Comparison of ENCODE assay signal across 8 mouse cellular contexts in genomic region chr7:29212199-29212765, GRCm38 (mm10). TPM values are rescaled to one million over a fixed set of nuclear protein-coding genes. Genes with fewer than 3 reads are reported as not detected.
A peak's percentile ranks its signal among the peaks of the same experiment; 100 is the strongest.
DNase-seq lines count a peak whose midpoint lies in the region; ATAC-seq and TF ChIP-seq lines count a peak whose summit lies in the region.

No protein-coding gene starts in this region.

- 8% methylated on average over 26 of the region's 26 CpGs for WGBS in forebrain, embryonic 10.5 days
- WGBS in forebrain, embryonic 16.5 days = 17% methylated on average over 26 of the region's 26 CpGs
- WGBS in hindbrain, postnatal 0 days = 15% methylated on average over 26 of the region's 26 CpGs
- WGBS in lung, postnatal 0 days = 21% methylated on average over 26 of the region's 26 CpGs

- no peak overlapping the region; the same call in 1 of the 2 replicates for H3K4me2 ChIP-seq in forebrain, embryonic 16.5 days (ENCODE audit: low read length)
- peak overlapping the region; percentile 53; the same call in 1 of the 2 replicates for H3K4me2 ChIP-seq in hindbrain, postnatal 0 days (ENCODE audit: low read depth, low read length)
- H3K4me2 ChIP-seq in lung, postnatal 0 days (replicated peaks; ENCODE audit: low read depth, low read length) = peak overlapping the region; percentile 49

- peaks cover 26% of the 10 kb centered on the region for H3K4me1 ChIP-seq in forebrain, embryonic 10.5 days
- H3K4me1 ChIP-seq in forebrain, embryonic 16.5 days (replicated peaks; ENCODE audit: control insufficient read depth, insufficient read depth, low read length) = peaks cover 6% of the 10 kb centered on the region; the same call in 1 of the 2 replicates
- peaks cover 6% of the 10 kb centered on the region; the same call in 1 of the 2 replicates for H3K4me1 ChIP-seq in bone marrow macrophage, adult 2 months (ENCODE audit: control insufficient read depth, insufficient read depth, low read length)
- no peaks in the 10 kb centered on the region for H3K4me1 ChIP-seq in hindbrain, postnatal 0 days (ENCODE audit: insufficient read depth, low read length)
- H3K4me1 ChIP-seq in lung, postnatal 0 days (ENCODE audit: insufficient read depth, low read depth, low read length) = no peaks in the 10 kb centered on the region

- no peak overlapping the region for H3K9ac ChIP-seq in forebrain, embryonic 16.5 days (replicated peaks; ENCODE audit: low read depth, low read length)
- no peak overlapping the region for H3K9ac ChIP-seq in hindbrain, postnatal 0 days (replicated peaks; ENCODE audit: low read length)
- peak overlapping the region; percentile 32; the same call in 1 of the 2 replicates for H3K9ac ChIP-seq in lung, postnatal 0 days (replicated peaks; ENCODE audit: low read depth)

- H3K9me3 ChIP-seq in forebrain, embryonic 10.5 days = peaks cover 12% of the 10 kb centered on the region; the same call in 1 of the 2 replicates
- no peaks in the 10 kb centered on the region for H3K9me3 ChIP-seq in forebrain, embryonic 16.5 days (ENCODE audit: control insufficient read depth, low read length)
- H3K9me3 ChIP-seq in hindbrain, postnatal 0 days (ENCODE audit: low read length) = no peaks in the 10 kb centered on the region
- H3K9me3 ChIP-seq in lung, postnatal 0 days (ENCODE audit: low read length) = no peaks in the 10 kb centered on the region

- no peak for TF ChIP-seq POLR2A in bone marrow macrophage, adult 2 months (IDR thresholded peaks at IDR 0.05; ENCODE audit: borderline replicate concordance, low read depth, low read length)

- no peak for TF ChIP-seq EP300 in lung, postnatal 0 days (IDR thresholded peaks at IDR 0.05)

- no peaks in the 10 kb centered on the region for H3K36me3 ChIP-seq in forebrain, embryonic 10.5 days (replicated peaks)
- H3K36me3 ChIP-seq in forebrain, embryonic 16.5 days (ENCODE audit: control insufficient read depth, insufficient read depth) = no peaks in the 10 kb centered on the region
- H3K36me3 ChIP-seq in hindbrain, postnatal 0 days (ENCODE audit: insufficient read depth, low read length) = no peaks in the 10 kb centered on the region
- H3K36me3 ChIP-seq in lung, postnatal 0 days (ENCODE audit: insufficient read depth, low read length) = no peaks in the 10 kb centered on the region

- no peak for ATAC-seq in forebrain, embryonic 16.5 days
- no peak for ATAC-seq in hindbrain, postnatal 0 days
- no peak for ATAC-seq in lung, postnatal 0 days

- no peak overlapping the region for H3K27ac ChIP-seq in forebrain, embryonic 10.5 days
- no peak overlapping the region for H3K27ac ChIP-seq in forebrain, embryonic 16.5 days (ENCODE audit: low read length)
- H3K27ac ChIP-seq in bone marrow macrophage, adult 2 months (ENCODE audit: insufficient read depth, low read depth, low read length) = peak overlapping the region; percentile 73
- 0 out of 2 replicates have a peak overlapping the region, but pooled peaks have one; percentile 41 for H3K27ac ChIP-seq in hindbrain, postnatal 0 days
- peak overlapping the region; percentile 88 for H3K27ac ChIP-seq in lung, postnatal 0 days (ENCODE audit: low read length)

- peak overlapping the region; percentile 49 for H3K4me3 ChIP-seq in forebrain, embryonic 10.5 days
- H3K4me3 ChIP-seq in forebrain, embryonic 16.5 days (replicated peaks; ENCODE audit: low read length) = no peak overlapping the region
- H3K4me3 ChIP-seq in bone marrow macrophage, adult 2 months (ENCODE audit: insufficient read depth, low read length) = peak overlapping the region; percentile 48
- peak overlapping the region; percentile 38; the same call in 1 of the 2 replicates for H3K4me3 ChIP-seq in hindbrain, postnatal 0 days (ENCODE audit: low read length)
- H3K4me3 ChIP-seq in lung, postnatal 0 days (ENCODE audit: low read depth, low read length) = peak overlapping the region; percentile 27

- H3K27me3 ChIP-seq in forebrain, embryonic 10.5 days (ENCODE audit: poor library complexity, severe bottlenecking) = peaks cover 24% of the 10 kb centered on the region
- 0 out of 2 replicates have a peak, but pooled peaks cover 11% of the 10 kb centered on the region for H3K27me3 ChIP-seq in forebrain, embryonic 16.5 days (replicated peaks; ENCODE audit: control insufficient read depth, insufficient read depth, low read length)
- no peaks in the 10 kb centered on the region for H3K27me3 ChIP-seq in hindbrain, postnatal 0 days (ENCODE audit: insufficient read depth, low read length)
- H3K27me3 ChIP-seq in lung, postnatal 0 days (replicated peaks; ENCODE audit: insufficient read depth, low read length) = no peaks in the 10 kb centered on the region

- TF ChIP-seq CTCF in bone marrow macrophage, adult 2 months (IDR thresholded peaks at IDR 0.05; ENCODE audit: low read depth, low read length) = no peak
- TF ChIP-seq CTCF in hindbrain, postnatal 0 days (IDR thresholded peaks at IDR 0.05; ENCODE audit: low read depth) = no peak
- TF ChIP-seq CTCF in lung, postnatal 0 days (IDR thresholded peaks at IDR 0.05) = no peak

- peak; percentile 21 for DNase-seq in forebrain, embryonic 10.5 days (ENCODE audit: extremely low spot score, low spot score)
- DNase-seq in hindbrain, postnatal 0 days (ENCODE audit: low spot score) = peak; percentile 15
- DNase-seq in lung, postnatal 0 days (ENCODE audit: low spot score) = peak; percentile 58
- peak; percentile 88 for DNase-seq in testis, postnatal 14 days (ENCODE audit: low spot score)
- no peak for DNase-seq in frontal cortex, adult 2 months (ENCODE audit: extremely low spot score in 1 of 2, low spot score in 1 of 2)
- no peak for DNase-seq in right cerebral cortex, adult 18-20 months

RNA-seq across cellular contexts. Expression of gene Catsperg1, which starts 1.6 kb away (rescaled TPM):
- polyA plus RNA-seq in forebrain, embryonic 10.5 days (2016; fragmentation: Nextera tagmentation; extraction: Ambion mirVana) = 0.33 and 0.38 TPM in 2 replicates
- polyA plus RNA-seq in forebrain, embryonic 16.5 days (2015; fragmentation: Nextera tagmentation; extraction: Ambion mirVana) = 1.3 and 2.5 TPM in 2 replicates
- polyA plus RNA-seq in bone marrow macrophage, adult 2 months (2012; ENCODE audit: insufficient read depth, insufficient read length, missing spikeins) = 4.0 and 4.5 TPM in 2 replicates
- 1.8 and 2.4 TPM in 2 replicates for total RNA-seq in hindbrain, postnatal 0 days (2014; rRNA removed)
- 0.95 and 1.9 TPM in 2 replicates for polyA plus RNA-seq in hindbrain, postnatal 0 days (2015; fragmentation: Nextera tagmentation; extraction: Ambion mirVana)
- 0.81 and 1.00 TPM in 2 replicates for polyA plus RNA-seq in lung, postnatal 0 days (2015; fragmentation: Nextera tagmentation; extraction: Ambion mirVana)
- 4.9 and 6.2 TPM in 2 replicates for polyA plus RNA-seq in frontal cortex, adult 2 months (2012; rRNA removed)

RNA-seq across cellular contexts. Expression of gene Kcnk6, which starts 20.0 kb away (rescaled TPM):
- polyA plus RNA-seq in forebrain, embryonic 10.5 days (2016; fragmentation: Nextera tagmentation; extraction: Ambion mirVana) = 0.64 and 0.79 TPM in 2 replicates
- polyA plus RNA-seq in forebrain, embryonic 16.5 days (2015; fragmentation: Nextera tagmentation; extraction: Ambion mirVana) = 0.61 and 1.1 TPM in 2 replicates
- 32.3 and 39.1 TPM in 2 replicates for polyA plus RNA-seq in bone marrow macrophage, adult 2 months (2012; ENCODE audit: insufficient read depth, insufficient read length, missing spikeins)
- 5.2 and 6.1 TPM in 2 replicates for total RNA-seq in hindbrain, postnatal 0 days (2014; rRNA removed)
- 0.92 and 1.5 TPM in 2 replicates for polyA plus RNA-seq in hindbrain, postnatal 0 days (2015; fragmentation: Nextera tagmentation; extraction: Ambion mirVana)
- 2.2 and 2.4 TPM in 2 replicates for polyA plus RNA-seq in lung, postnatal 0 days (2015; fragmentation: Nextera tagmentation; extraction: Ambion mirVana)
- polyA plus RNA-seq in frontal cortex, adult 2 months (2012; rRNA removed) = 2.5 TPM in 2 replicates

RNA-seq across cellular contexts. Expression of gene Yif1b, which starts 25.8 kb away (rescaled TPM):
- polyA plus RNA-seq in forebrain, embryonic 10.5 days (2016; fragmentation: Nextera tagmentation; extraction: Ambion mirVana) = 103 and 108 TPM in 2 replicates
- polyA plus RNA-seq in forebrain, embryonic 16.5 days (2015; fragmentation: Nextera tagmentation; extraction: Ambion mirVana) = 76.3 and 81.0 TPM in 2 replicates
- 29.7 and 33.8 TPM in 2 replicates for polyA plus RNA-seq in bone marrow macrophage, adult 2 months (2012; ENCODE audit: insufficient read depth, insufficient read length, missing spikeins)
- 125 and 131 TPM in 2 replicates for total RNA-seq in hindbrain, postnatal 0 days (2014; rRNA removed)
- polyA plus RNA-seq in hindbrain, postnatal 0 days (2015; fragmentation: Nextera tagmentation; extraction: Ambion mirVana) = 122 and 130 TPM in 2 replicates
- 93.9 and 96.2 TPM in 2 replicates for polyA plus RNA-seq in lung, postnatal 0 days (2015; fragmentation: Nextera tagmentation; extraction: Ambion mirVana)
- polyA plus RNA-seq in frontal cortex, adult 2 months (2012; rRNA removed) = 61.8 and 66.5 TPM in 2 replicates

RNA-seq across cellular contexts. Expression of gene Psmd8, which starts 31.8 kb away (rescaled TPM):
- 290 and 304 TPM in 2 replicates for polyA plus RNA-seq in forebrain, embryonic 10.5 days (2016; fragmentation: Nextera tagmentation; extraction: Ambion mirVana)
- polyA plus RNA-seq in forebrain, embryonic 16.5 days (2015; fragmentation: Nextera tagmentation; extraction: Ambion mirVana) = 267 and 277 TPM in 2 replicates
- 207 and 217 TPM in 2 replicates for polyA plus RNA-seq in bone marrow macrophage, adult 2 months (2012; ENCODE audit: insufficient read depth, insufficient read length, missing spikeins)
- 320 and 323 TPM in 2 replicates for total RNA-seq in hindbrain, postnatal 0 days (2014; rRNA removed)
- 285 and 286 TPM in 2 replicates for polyA plus RNA-seq in hindbrain, postnatal 0 days (2015; fragmentation: Nextera tagmentation; extraction: Ambion mirVana)
- polyA plus RNA-seq in lung, postnatal 0 days (2015; fragmentation: Nextera tagmentation; extraction: Ambion mirVana) = 234 and 250 TPM in 2 replicates
- 197 and 217 TPM in 2 replicates for polyA plus RNA-seq in frontal cortex, adult 2 months (2012; rRNA removed)

RNA-seq across cellular contexts. Expression of gene 2200002D01Rik, which starts 36.0 kb away (rescaled TPM):
- polyA plus RNA-seq in forebrain, embryonic 10.5 days (2016; fragmentation: Nextera tagmentation; extraction: Ambion mirVana) = 2.9 and 4.1 TPM in 2 replicates
- polyA plus RNA-seq in forebrain, embryonic 16.5 days (2015; fragmentation: Nextera tagmentation; extraction: Ambion mirVana) = 0.65 and 1.5 TPM in 2 replicates
- polyA plus RNA-seq in bone marrow macrophage, adult 2 months (2012; ENCODE audit: insufficient read depth, insufficient read length, missing spikeins) = 1.9 TPM in 1 of 2 replicates, not detected in the other
- not detected in 2 replicates for total RNA-seq in hindbrain, postnatal 0 days (2014; rRNA removed)
- 0.91 and 1.4 TPM in 2 replicates for polyA plus RNA-seq in hindbrain, postnatal 0 days (2015; fragmentation: Nextera tagmentation; extraction: Ambion mirVana)
- 123 and 134 TPM in 2 replicates for polyA plus RNA-seq in lung, postnatal 0 days (2015; fragmentation: Nextera tagmentation; extraction: Ambion mirVana)
- 0.34 and 0.40 TPM in 2 replicates for polyA plus RNA-seq in frontal cortex, adult 2 months (2012; rRNA removed)

Comparison
In these comparisons a context has a peak if more than half of its experiments do, and no peak if none do; other contexts are left out.
1. DNase-seq: peak in forebrain, embryonic 10.5 days (single experiment), hindbrain, postnatal 0 days (single experiment), lung, postnatal 0 days (single experiment) and testis, postnatal 14 days (single experiment); none in frontal cortex, adult 2 months (0 of 2) and right cerebral cortex, adult 18-20 months (single experiment).
2. H3K27ac ChIP-seq: peak in bone marrow macrophage, adult 2 months (single experiment), hindbrain, postnatal 0 days (single experiment) and lung, postnatal 0 days (single experiment); none in forebrain, embryonic 10.5 days (single experiment) and forebrain, embryonic 16.5 days (single experiment).